Mouse (Mus musculus) kidney, embryonic 16.5 days (tissue): ENCODE data around the gene Wdr93. TPM values are rescaled to one million over a fixed set of nuclear protein-coding genes. Genes with fewer than 3 reads are reported as not detected.
A peak's percentile ranks its signal among the peaks of the same experiment; 100 is the strongest.

Experiments
- ATAC-seq: fragments of 200-750 bp; cut with Nextera tagmentation; 2 replicates; pipeline ENCODE4 v1.8.0; 2017; ENCODE audit warnings: moderate TSS enrichment; ENCODE audit not compliant: low FRiP score, low TSS enrichment
- H3K27ac ChIP-seq: fragments of 300-500 bp; sonication (generic); 2 replicates; pipeline ENCODE4 v1.5.1; 2014; ENCODE audit warnings: low read length
- H3K27me3 ChIP-seq: fragments of 300-500 bp; sonication (generic); 2 replicates; pipeline ENCODE4 v1.6.1; 2014; ENCODE audit warnings: low read length, control low read depth, mixed read lengths; ENCODE audit not compliant: insufficient read depth
- H3K36me3 ChIP-seq: fragments of 300-500 bp; sonication (generic); 2 replicates; pipeline ENCODE4 v1.6.1; 2014; ENCODE audit warnings: low read length, control low read depth, mixed read lengths; ENCODE audit not compliant: insufficient read depth
- H3K4me1 ChIP-seq: fragments of 300-500 bp; sonication (generic); 2 replicates; pipeline ENCODE4 v1.6.1; 2014; ENCODE audit warnings: low read length, control low read depth, mixed read lengths; ENCODE audit not compliant: insufficient read depth
- H3K4me2 ChIP-seq: fragments of 300-500 bp; sonication (generic); replicated peaks from 2 replicates; pipeline ENCODE4 v1.6.1; 2014; ENCODE audit warnings: low read depth, low read length
- H3K4me3 ChIP-seq: fragments of 300-500 bp; sonication (generic); 2 replicates; pipeline ENCODE4 v1.5.1; 2014; ENCODE audit warnings: mild to moderate bottlenecking, low read length
- H3K9ac ChIP-seq: fragments of 300-500 bp; sonication (generic); replicated peaks from 2 replicates; pipeline ENCODE4 v1.6.1; 2014; ENCODE audit warnings: low read length
- H3K9me3 ChIP-seq: fragments of 300-500 bp; sonication (generic); 2 replicates; pipeline ENCODE4 v1.6.1; 2016; ENCODE audit warnings: low read length, control low read depth
- whole genome bisulfite sequencing: fragments of 180-500 bp; shearing (Covaris S2); extraction: QIAGEN DNeasy Blood & Tissue Kit; methylation state at CpG from one replicate; pipeline ENCODE4 v1.1.7; 2014; 5-methylcytosine and 5-hydroxymethylcytosine counted together
- polyA plus RNA-seq: library from polyadenylated mRNA; unstranded; fragments of >200 nt; fragmentation: Nextera tagmentation; extraction: Ambion mirVana; gene quantifications from 2 replicates; pipeline ENCODE4 v1.2.1, GENCODE M21; 2015

The Wdr93 gene
- 0.46 and 0.51 TPM in 2 replicates for polyA plus RNA-seq

DNA sequence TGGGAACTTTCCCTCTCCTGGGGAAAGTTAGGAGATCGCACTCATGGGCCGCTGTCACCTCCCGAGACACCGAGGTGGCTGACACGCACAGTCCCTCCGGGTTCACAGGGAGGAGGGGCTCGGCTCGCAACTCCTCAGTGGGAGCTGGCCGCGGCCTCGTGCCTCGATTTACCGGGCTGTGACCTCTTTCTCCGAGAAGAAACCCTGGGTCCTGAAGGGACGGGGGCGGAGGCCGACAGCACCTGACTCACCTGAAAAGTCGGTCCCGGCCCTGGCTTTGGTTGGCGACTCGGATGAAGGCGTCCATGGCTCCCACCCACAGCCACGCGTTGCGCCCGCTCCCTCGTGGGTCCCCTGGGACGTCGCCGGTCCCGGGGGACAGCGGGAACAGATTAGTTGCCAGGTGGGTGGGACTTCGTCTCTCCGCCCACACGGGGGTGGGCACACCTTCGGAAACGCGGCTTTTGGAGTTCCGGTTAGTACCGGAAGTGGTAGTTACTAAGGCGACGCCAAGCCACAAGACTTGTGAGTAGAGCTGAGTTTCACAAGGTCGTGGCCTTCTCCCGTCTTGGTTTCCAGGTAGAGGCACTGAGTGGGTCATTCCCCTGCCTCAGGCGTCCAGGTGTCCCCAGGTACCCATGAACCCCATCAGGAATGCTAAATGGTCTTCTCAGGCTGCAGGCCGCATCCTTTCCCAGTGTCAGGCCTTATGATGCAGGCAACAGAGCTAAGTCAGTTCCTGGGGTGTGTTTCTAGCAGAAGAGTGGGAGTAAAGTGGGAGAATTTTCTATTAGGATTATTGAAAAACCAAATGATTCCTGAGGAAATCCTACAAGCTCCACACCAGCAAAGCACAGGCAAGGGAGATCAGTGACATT is at the start of gene Wdr93, which contains the start of gene Pex11a:
Wdr93 (plus strand) TSS at position 505 of the 878 bp plus-strand sequence.
Pex11a (minus strand) TSS at position 473 of the 878 bp plus-strand sequence.
- H3K36me3 ChIP-seq, result peaks cover 4% of the 10 kb centered on the region
- peaks cover 7% of the 10 kb centered on the region for H3K4me1 ChIP-seq
- H3K4me2 ChIP-seq, result peak within 1 kb of the TSS; percentile 99
- H3K9me3 ChIP-seq, result no peaks in the 10 kb centered on the region
- no peaks in the 10 kb centered on the region for H3K27me3 ChIP-seq
- 2% methylated on average over 46 of the region's 46 CpGs for WGBS
- peak within 1 kb of the TSS; percentile 85 for H3K4me3 ChIP-seq
- peak within 1 kb of the TSS; percentile 81 for H3K9ac ChIP-seq
- ATAC-seq, result peak; percentile 91
- H3K27ac ChIP-seq, result 0 out of 2 replicates have a peak within 1 kb of the TSS, but pooled peaks have one; percentile 18

DNA sequence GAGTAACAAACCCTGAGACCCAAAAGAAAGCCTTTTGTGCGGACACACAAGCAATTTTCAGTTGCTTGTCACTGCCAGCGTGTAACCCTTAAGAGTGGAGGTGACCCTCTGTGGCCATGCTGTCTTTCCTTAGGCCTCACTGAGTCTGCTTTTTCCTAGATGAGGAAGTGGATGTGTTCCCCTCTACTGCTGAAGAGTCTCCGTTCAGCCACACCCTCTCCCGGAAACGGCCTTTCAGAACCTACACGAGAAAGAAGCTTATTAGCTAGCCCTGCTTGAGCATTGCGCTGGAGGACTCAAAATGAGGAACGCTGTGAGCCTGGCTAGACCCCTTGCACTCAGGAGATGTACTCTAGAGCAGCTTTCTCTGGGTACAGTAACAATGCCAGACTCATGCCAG is 46.5 kb upstream of the Wdr93 start:
- H3K27ac ChIP-seq, result no peak overlapping the region
- peaks cover 83% of the 10 kb centered on the region for H3K36me3 ChIP-seq
- H3K4me2 ChIP-seq, result no peak overlapping the region
- WGBS, result 90% methylated on average over 8 of the region's 8 CpGs
- H3K27me3 ChIP-seq, result no peaks in the 10 kb centered on the region
- ATAC-seq, result no peak
- H3K9ac ChIP-seq, result no peak overlapping the region
- H3K4me1 ChIP-seq, result no peaks in the 10 kb centered on the region
- no peak overlapping the region for H3K4me3 ChIP-seq
- no peaks in the 10 kb centered on the region for H3K9me3 ChIP-seq

DNA sequence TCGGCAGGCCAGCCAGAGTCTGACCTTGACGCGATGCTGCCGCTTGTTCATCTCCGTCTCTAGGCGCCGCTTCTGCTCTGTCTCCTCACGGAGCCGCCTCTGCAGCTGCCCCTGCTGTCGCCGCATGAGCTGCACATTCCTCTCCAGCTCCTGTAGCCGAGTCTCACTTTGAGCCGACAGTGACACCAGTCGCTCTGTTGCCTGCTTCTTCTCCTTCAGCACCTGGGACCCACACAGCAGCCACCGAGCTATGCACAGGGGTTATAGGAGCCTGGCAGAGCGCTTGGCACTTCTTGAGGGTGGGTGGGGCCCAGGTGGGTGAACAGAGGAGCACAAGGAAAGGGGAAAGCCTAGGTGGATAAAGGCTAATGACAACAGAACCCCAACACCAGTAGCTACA is 40.2 kb upstream of the Wdr93 start:
- Histone ChIP-seq H3K4me3 (no peak overlapping the region), H3K9me3 (no peaks in the 10 kb centered on the region), H3K36me3 (peaks cover 53% of the 10 kb centered on the region), H3K27me3 (no peaks in the 10 kb centered on the region), H3K27ac (no peak overlapping the region), H3K4me1 (no peaks in the 10 kb centered on the region), H3K4me2 (no peak overlapping the region), H3K9ac (no peak overlapping the region)
- no peak for ATAC-seq
- 88% methylated on average over 16 of the region's 16 CpGs for WGBS

DNA sequence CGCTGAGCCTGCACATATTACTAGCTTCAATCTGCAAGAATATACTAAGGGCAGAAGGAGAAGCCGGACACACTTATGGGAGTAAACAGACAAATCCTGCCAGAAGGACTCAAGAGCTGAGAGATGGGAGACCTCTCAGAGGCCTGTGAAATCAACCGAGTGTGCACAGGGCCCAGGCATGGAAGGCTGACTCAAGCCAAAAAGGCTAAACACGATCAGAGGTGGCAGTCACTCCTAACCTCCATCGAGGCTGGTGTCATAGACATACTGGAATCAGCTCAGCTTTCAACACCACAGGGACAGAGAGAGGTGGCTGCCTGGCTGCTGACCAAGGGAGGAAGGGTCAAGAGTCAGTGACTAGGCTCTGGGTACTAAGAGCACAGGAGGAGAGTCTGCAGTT is 37.8 kb upstream of the Wdr93 start:
- Histone ChIP-seq H3K36me3 (peaks cover 32% of the 10 kb centered on the region), H3K4me1 (no peaks in the 10 kb centered on the region), H3K27me3 (peaks cover 4% of the 10 kb centered on the region; the same call in 1 of the 2 replicates), H3K4me3 (no peak overlapping the region), H3K9me3 (no peaks in the 10 kb centered on the region), H3K9ac (no peak overlapping the region), H3K27ac (no peak overlapping the region), H3K4me2 (no peak overlapping the region)
- WGBS, result 78% methylated on average over 5 of the region's 5 CpGs
- ATAC-seq, result no peak

- peak overlapping the region; percentile 57 for H3K9ac ChIP-seq
- peaks cover 7% of the 10 kb centered on the region for H3K4me1 ChIP-seq
- H3K4me2 ChIP-seq, result peak overlapping the region; percentile 80
- H3K4me3 ChIP-seq, result peak overlapping the region; percentile 49
- peaks cover 13% of the 10 kb centered on the region; the same call in 1 of the 2 replicates for H3K27me3 ChIP-seq
- no peaks in the 10 kb centered on the region for H3K9me3 ChIP-seq
- H3K27ac ChIP-seq, result no peak overlapping the region
- WGBS, result 2% methylated on average over 55 of the region's 55 CpGs
- no peaks in the 10 kb centered on the region for H3K36me3 ChIP-seq
- ATAC-seq, result peak; percentile 85
These were observed 32.8 kb upstream of the Wdr93 start for GRCm38 (mm10) chr7:79710130-79710607.

DNA sequence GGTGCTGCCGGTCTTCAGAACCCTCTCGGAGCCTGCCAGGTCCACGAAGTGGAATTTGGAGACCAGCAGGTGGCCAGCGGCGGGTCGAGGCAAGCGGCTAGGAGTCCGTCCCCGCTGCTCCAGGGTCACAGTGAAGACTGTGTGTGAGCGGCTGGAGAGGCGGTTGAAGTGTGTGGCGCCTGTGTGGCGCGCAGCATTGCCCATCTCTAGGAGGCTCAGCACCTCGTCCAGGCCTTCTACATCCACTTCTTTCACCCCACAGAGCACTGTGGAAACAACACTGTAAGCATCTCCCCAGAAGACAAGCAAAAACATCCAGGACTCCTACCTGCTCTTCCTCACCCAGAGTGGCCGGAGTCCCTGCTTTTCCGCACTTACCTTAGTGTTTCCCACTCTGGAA is 32.1 kb upstream of the Wdr93 start:
- Histone ChIP-seq H3K4me3 (no peak overlapping the region; the same call in 1 of the 2 replicates), H3K27ac (no peak overlapping the region), H3K36me3 (no peaks in the 10 kb centered on the region), H3K4me1 (peaks cover 7% of the 10 kb centered on the region), H3K4me2 (peak overlapping the region; percentile 80), H3K27me3 (peaks cover 13% of the 10 kb centered on the region; the same call in 1 of the 2 replicates), H3K9me3 (no peaks in the 10 kb centered on the region), H3K9ac (no peak overlapping the region)
- no peak for ATAC-seq
- WGBS, result 48% methylated on average over 17 of the region's 17 CpGs

DNA sequence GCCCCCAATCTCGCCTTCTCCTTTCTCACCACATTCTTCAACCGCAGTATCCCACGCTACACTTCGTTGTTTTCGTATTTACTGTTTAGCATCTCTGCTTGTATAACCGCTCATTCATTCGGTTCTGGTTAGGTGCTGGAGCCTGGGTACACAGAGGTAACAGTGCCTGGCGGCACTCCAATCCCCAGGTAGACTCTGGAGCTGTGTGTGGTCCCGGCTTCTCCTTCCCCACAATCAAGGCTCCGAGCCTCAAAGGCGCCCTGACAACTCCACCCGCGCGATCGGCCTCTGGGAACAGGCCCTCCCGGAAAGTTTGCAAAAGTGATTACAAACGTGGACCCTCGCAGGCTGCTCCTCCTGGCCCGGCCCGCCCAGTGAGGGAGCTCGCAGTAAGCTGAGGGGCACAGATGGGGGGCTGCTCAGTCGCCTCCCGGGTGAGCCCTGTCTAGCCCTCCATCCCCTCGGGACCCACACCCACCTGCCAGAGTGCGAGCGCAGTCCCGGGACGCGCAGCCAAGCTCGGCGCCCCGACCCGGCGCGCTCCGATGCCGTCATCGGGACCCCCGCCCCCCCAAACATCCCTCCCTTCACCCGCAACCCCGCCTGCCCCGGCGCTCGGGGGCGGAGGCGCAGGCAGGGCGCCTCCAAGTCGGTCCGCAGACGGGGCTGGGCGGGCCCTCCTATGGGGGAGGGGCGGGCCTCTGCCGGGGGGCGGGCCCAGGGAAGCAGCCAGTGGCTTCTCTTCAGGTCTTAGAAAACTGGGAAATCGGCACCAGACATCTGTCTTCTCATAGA is 27.6 kb upstream of the Wdr93 start, which contains the start of gene Kif7:
Kif7 (minus strand) TSS at position 534 of the 795 bp plus-strand sequence.
- H3K27me3 ChIP-seq, result peaks cover 12% of the 10 kb centered on the region; the same call in 1 of the 2 replicates
- peak within 1 kb of the TSS; percentile 83 for H3K4me3 ChIP-seq
- H3K4me2 ChIP-seq, result peak within 1 kb of the TSS; percentile 86
- no peaks in the 10 kb centered on the region for H3K36me3 ChIP-seq
- peaks cover 10% of the 10 kb centered on the region for H3K4me1 ChIP-seq
- peak; percentile 95 for ATAC-seq
- H3K9ac ChIP-seq, result peak within 1 kb of the TSS; percentile 81
- no peaks in the 10 kb centered on the region for H3K9me3 ChIP-seq
- under 1% methylated on average over 52 of the region's 55 CpGs for WGBS
- 0 out of 2 replicates have a peak within 1 kb of the TSS, but pooled peaks have one; percentile 6 for H3K27ac ChIP-seq

- H3K9ac ChIP-seq, result peak overlapping the region; percentile 72
- no peaks in the 10 kb centered on the region for H3K36me3 ChIP-seq
- ATAC-seq, result peak; percentile 83
- peaks cover 10% of the 10 kb centered on the region; the same call in 1 of the 2 replicates for H3K4me1 ChIP-seq
- H3K27me3 ChIP-seq, result peaks cover 17% of the 10 kb centered on the region
- peak overlapping the region; percentile 89 for H3K4me2 ChIP-seq
- no peaks in the 10 kb centered on the region for H3K9me3 ChIP-seq
- H3K27ac ChIP-seq, result no peak overlapping the region; the same call in 1 of the 2 replicates
- WGBS, result under 1% methylated on average over 47 of the region's 48 CpGs
- H3K4me3 ChIP-seq, result peak overlapping the region; percentile 64
These were observed 21.5 kb upstream of the Wdr93 start for GRCm38 (mm10) chr7:79721386-79721977.

DNA sequence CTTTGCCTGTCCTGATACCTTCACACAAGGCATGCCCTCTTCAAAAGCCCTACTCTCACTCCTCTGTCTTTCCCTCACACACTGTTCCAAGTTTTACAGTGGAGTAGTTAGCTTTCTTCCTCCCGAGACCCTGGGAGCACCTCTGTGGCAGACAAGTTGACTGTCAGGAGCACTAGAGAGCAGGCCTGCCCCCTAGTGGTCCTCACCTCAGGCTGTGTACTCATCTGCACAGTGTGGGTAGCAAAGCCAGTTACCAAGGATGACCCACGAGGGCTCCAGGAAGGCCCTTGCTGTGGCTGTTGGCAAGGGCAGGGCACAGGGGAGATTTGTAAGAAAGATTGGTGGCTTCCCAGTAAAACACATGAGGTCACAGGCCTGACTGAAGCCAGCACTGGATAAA is 15.9 kb upstream of the Wdr93 start:
- WGBS, result 12% methylated on average over 2 of the region's 2 CpGs
- no peak overlapping the region for H3K4me3 ChIP-seq
- H3K9ac ChIP-seq, result no peak overlapping the region
- no peaks in the 10 kb centered on the region for H3K36me3 ChIP-seq
- no peak for ATAC-seq
- no peaks in the 10 kb centered on the region for H3K9me3 ChIP-seq
- no peak overlapping the region for H3K4me2 ChIP-seq
- H3K4me1 ChIP-seq, result 0 out of 2 replicates have a peak, but pooled peaks cover under 1% of the 10 kb centered on the region
- H3K27ac ChIP-seq, result no peak overlapping the region
- H3K27me3 ChIP-seq, result peaks cover 7% of the 10 kb centered on the region
